Mouse (Mus musculus): Measurements from ENCODE around the gene Rtp1. TPM values are rescaled to one million over a fixed set of nuclear protein-coding genes. Genes with fewer than 3 reads are reported as not detected.

Rtp1 gene
- polyA plus RNA-seq, 1 experiment from 2014 or later = not detected

DNA sequence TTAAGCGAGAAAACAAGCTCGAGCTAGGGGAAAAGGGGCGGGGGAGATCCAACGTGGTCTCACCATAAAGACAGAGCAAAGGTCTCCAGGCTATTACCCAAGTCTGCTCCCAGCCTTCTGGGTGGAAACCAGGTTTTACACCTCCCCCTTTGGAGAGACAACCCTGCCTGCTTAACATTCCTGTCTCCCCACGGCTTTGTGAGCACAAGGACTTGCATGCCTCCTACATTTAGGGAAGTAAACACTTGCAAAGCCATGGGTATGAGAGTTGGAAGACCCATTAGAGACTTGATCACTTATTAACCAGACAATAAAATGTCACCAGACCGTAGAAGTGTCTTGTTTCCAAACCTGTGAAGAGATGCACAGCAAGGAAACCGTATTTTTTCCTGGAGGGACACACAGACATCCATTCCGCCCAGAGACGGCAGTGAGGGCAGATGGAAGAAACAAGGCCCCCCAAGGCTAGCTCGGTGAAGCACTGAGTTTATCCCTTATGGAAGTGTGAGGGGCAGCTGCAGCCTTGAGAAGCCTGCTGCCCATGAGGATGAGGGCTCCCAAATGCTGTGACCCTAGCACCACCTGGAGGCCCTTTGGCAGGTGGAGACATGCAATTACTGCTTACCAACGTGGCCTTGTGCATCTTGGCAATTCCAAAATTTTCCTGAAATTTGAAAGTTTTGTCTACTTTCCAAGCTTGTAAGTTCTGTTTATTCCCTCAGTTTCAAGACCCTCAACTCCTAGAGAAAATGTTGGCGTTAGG lies 8.7 kb downstream of the Rtp1 start:
- Histone ChIP-seq H3K27ac (replicated peaks; ENCODE audit: low read depth, low read length) (no peak overlapping the region), H3K4me3 (ENCODE audit: low read depth, low read length) (no peak overlapping the region), H3K4me1 (ENCODE audit: control insufficient read depth, insufficient read depth, low read length) (no peaks in the 10 kb centered on the region), H3K36me3 (replicated peaks; ENCODE audit: control insufficient read depth, insufficient read depth, low read depth, low read length) (no peaks in the 10 kb centered on the region), H3K4me2 (ENCODE audit: low read depth, low read length) (no peak overlapping the region), H3K27me3 (ENCODE audit: control insufficient read depth, insufficient read depth, low read length) (no peaks in the 10 kb centered on the region), H3K9me3 (replicated peaks; ENCODE audit: control insufficient read depth, low read length) (no peaks in the 10 kb centered on the region), H3K9ac (replicated peaks; ENCODE audit: low read length) (no peak overlapping the region)
- ATAC-seq (replicated peaks; ENCODE audit: insufficient number of reproducible peaks, low FRiP score, low TSS enrichment, low read depth) (no peak), DNase-seq (ENCODE audit: low spot score) (no peak)
- 72% methylated on average over 12 of the region's 12 CpGs for WGBS

DNA sequence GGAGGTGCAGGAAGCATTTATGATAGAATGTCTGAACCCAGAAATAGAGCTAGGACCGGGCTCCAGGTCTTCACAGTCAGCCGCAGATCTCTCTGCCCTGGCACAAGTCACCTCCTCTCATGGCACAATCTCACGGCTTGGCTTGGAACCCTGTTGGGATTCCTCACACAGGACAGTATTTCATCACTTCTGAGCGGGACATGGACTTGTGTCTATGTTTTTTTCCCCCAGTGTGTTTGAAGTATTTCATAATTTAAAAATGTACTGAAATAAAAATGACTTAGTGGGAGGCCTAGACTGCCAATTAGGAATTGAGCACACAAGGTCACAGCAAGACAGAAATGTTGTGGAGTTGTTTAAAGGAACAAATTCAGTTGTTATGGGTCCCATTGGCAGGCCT lies 15.3 kb downstream of the Rtp1 start:
- H3K4me1 ChIP-seq (ENCODE audit: control insufficient read depth, insufficient read depth, low read length) = no peaks in the 10 kb centered on the region
- ATAC-seq (replicated peaks; ENCODE audit: insufficient number of reproducible peaks, low FRiP score, low TSS enrichment, low read depth) (no peak), DNase-seq (ENCODE audit: low spot score) (no peak)

DNA sequence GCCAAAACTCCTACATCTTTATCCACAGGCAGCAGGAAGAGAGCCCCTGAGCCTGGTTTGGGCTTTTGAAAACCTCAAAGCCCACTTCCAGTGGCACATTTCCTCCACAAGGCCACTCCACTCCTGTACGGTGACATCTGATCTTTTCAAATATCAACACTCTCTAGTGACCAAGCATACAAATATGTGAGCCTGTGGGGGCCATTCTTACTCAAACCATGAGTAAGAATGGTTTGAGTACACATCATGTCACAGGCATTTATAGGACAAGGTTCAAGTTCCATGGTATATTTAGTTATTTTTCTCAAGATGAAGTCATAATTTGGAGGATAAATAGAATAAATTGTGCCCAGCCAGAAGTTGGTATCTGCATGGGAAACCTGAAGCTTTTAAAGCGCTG lies 21.0 kb downstream of the Rtp1 start:
- Histone ChIP-seq H3K9me3 (replicated peaks; ENCODE audit: control insufficient read depth, low read length) (no peaks in the 10 kb centered on the region), H3K36me3 (replicated peaks; ENCODE audit: control insufficient read depth, insufficient read depth, low read depth, low read length) (no peaks in the 10 kb centered on the region), H3K27me3 (ENCODE audit: control insufficient read depth, insufficient read depth, low read length) (no peaks in the 10 kb centered on the region), H3K4me2 (ENCODE audit: low read depth, low read length) (no peak overlapping the region), H3K27ac (replicated peaks; ENCODE audit: low read depth, low read length) (no peak overlapping the region), H3K4me3 (ENCODE audit: low read depth, low read length) (no peak overlapping the region), H3K4me1 (ENCODE audit: control insufficient read depth, insufficient read depth, low read length) (no peaks in the 10 kb centered on the region), H3K9ac (replicated peaks; ENCODE audit: low read length) (no peak overlapping the region)
- DNase-seq (ENCODE audit: low spot score) (no peak), ATAC-seq (replicated peaks; ENCODE audit: insufficient number of reproducible peaks, low FRiP score, low TSS enrichment, low read depth) (no peak)
- WGBS = 85% methylated on average over 2 of the region's 2 CpGs

More for the DNA sequence above, 15.3 kb downstream of the Rtp1 start:
- no peaks in the 10 kb centered on the region for H3K36me3 ChIP-seq (replicated peaks; ENCODE audit: control insufficient read depth, insufficient read depth, low read depth, low read length)
- H3K9ac ChIP-seq (replicated peaks; ENCODE audit: low read length) = no peak overlapping the region
- H3K9me3 ChIP-seq (replicated peaks; ENCODE audit: control insufficient read depth, low read length) = no peaks in the 10 kb centered on the region
- no peaks in the 10 kb centered on the region for H3K27me3 ChIP-seq (ENCODE audit: control insufficient read depth, insufficient read depth, low read length)
- H3K27ac ChIP-seq (replicated peaks; ENCODE audit: low read depth, low read length) = no peak overlapping the region
- no peak overlapping the region for H3K4me3 ChIP-seq (ENCODE audit: low read depth, low read length)
- 95% methylated on average over 4 of the region's 4 CpGs for WGBS
- no peak overlapping the region for H3K4me2 ChIP-seq (ENCODE audit: low read depth, low read length)

DNA sequence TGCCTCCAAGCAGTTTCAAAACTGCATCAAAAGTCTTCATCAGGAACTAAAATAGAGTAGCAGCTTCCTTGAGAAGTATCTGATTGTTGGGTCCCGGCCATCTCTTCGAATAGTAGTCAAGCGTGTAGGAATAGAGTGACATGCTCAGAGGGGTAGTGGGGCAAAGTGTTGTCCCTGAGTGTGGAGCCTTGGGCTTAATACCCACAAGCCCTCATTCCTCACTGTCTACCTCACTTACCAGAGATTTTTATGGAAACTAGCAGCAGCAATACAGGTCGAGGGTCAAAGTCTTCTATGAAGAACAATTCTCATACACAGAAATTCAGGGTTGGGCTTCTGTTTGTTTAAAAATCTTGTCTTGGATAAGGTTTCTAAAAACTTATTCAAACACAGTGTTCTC lies 21.9 kb downstream of the Rtp1 start:
- Histone ChIP-seq H3K4me1 (ENCODE audit: control insufficient read depth, insufficient read depth, low read length) (no peaks in the 10 kb centered on the region), H3K27ac (replicated peaks; ENCODE audit: low read depth, low read length) (no peak overlapping the region), H3K36me3 (replicated peaks; ENCODE audit: control insufficient read depth, insufficient read depth, low read depth, low read length) (no peaks in the 10 kb centered on the region), H3K4me3 (ENCODE audit: low read depth, low read length) (no peak overlapping the region), H3K9ac (replicated peaks; ENCODE audit: low read length) (no peak overlapping the region), H3K27me3 (ENCODE audit: control insufficient read depth, insufficient read depth, low read length) (no peaks in the 10 kb centered on the region), H3K9me3 (replicated peaks; ENCODE audit: control insufficient read depth, low read length) (no peaks in the 10 kb centered on the region), H3K4me2 (ENCODE audit: low read depth, low read length) (no peak overlapping the region)
- WGBS = 86% methylated on average over 4 of the region's 4 CpGs
- ATAC-seq (replicated peaks; ENCODE audit: insufficient number of reproducible peaks, low FRiP score, low TSS enrichment, low read depth) (no peak), DNase-seq (ENCODE audit: low spot score) (no peak)

DNA sequence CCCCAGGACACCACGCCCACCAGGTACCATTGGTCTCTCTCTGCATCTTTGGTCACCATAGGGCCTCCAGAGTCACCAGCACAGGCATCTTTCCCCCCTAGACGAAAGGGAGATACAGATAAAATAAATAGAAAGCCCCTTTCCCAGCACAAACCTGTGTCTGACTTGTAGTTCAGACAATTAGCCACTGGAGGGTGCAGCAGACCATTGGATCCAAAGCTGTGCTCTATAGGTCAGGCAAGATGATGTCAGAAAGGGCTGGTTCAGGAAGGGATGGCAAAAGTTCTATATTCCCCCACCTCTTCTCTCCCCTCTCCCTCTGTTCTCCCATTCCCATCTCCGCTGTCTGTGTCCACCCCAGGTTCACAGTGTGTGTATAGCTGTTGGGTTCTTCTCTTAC lies 23.5 kb downstream of the Rtp1 start:
- H3K27ac ChIP-seq (replicated peaks; ENCODE audit: low read depth, low read length) = no peak overlapping the region
- no peak overlapping the region for H3K9ac ChIP-seq (replicated peaks; ENCODE audit: low read length)
- WGBS = 21% methylated on average over 3 of the region's 3 CpGs

DNA sequence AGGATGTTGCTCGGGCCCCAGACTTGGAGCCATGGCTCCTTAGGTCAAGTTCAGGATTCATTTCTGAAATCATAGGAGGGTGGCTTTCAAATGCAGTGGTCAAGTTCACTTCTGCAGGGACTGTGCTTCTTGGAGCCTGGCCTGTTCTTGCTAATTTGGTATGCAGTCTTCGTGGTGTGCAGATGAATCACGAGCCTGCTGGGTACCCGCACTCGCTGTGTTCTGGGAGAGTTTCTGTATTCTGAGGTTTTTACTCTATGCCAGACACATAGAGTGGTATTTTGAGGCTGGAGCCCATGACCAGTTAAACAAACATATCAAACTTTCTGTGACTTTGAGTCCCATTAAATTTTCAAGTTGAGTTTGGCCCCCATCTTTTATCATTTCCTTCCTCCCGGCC lies 25.4 kb downstream of the Rtp1 start:
- H3K4me1 ChIP-seq (ENCODE audit: control insufficient read depth, insufficient read depth, low read length) = no peaks in the 10 kb centered on the region
- DNase-seq (ENCODE audit: low spot score) (no peak), ATAC-seq (replicated peaks; ENCODE audit: insufficient number of reproducible peaks, low FRiP score, low TSS enrichment, low read depth) (no peak)
- no peak overlapping the region for H3K9ac ChIP-seq (replicated peaks; ENCODE audit: low read length)
- no peaks in the 10 kb centered on the region for H3K27me3 ChIP-seq (ENCODE audit: control insufficient read depth, insufficient read depth, low read length)
- no peaks in the 10 kb centered on the region for H3K9me3 ChIP-seq (replicated peaks; ENCODE audit: control insufficient read depth, low read length)
- no peak overlapping the region for H3K4me2 ChIP-seq (ENCODE audit: low read depth, low read length)
- H3K36me3 ChIP-seq (replicated peaks; ENCODE audit: control insufficient read depth, insufficient read depth, low read depth, low read length) = no peaks in the 10 kb centered on the region
- no peak overlapping the region for H3K4me3 ChIP-seq (ENCODE audit: low read depth, low read length)
- no peak overlapping the region for H3K27ac ChIP-seq (replicated peaks; ENCODE audit: low read depth, low read length)
- 76% methylated on average over 6 of the region's 6 CpGs for WGBS

More for the DNA sequence above, 23.5 kb downstream of the Rtp1 start:
- Histone ChIP-seq H3K27me3 (ENCODE audit: control insufficient read depth, insufficient read depth, low read length) (no peaks in the 10 kb centered on the region), H3K9me3 (replicated peaks; ENCODE audit: control insufficient read depth, low read length) (no peaks in the 10 kb centered on the region), H3K4me3 (ENCODE audit: low read depth, low read length) (no peak overlapping the region), H3K36me3 (replicated peaks; ENCODE audit: control insufficient read depth, insufficient read depth, low read depth, low read length) (no peaks in the 10 kb centered on the region), H3K4me2 (ENCODE audit: low read depth, low read length) (no peak overlapping the region), H3K4me1 (ENCODE audit: control insufficient read depth, insufficient read depth, low read length) (no peaks in the 10 kb centered on the region)
- ATAC-seq (replicated peaks; ENCODE audit: insufficient number of reproducible peaks, low FRiP score, low TSS enrichment, low read depth) (0 out of 2 replicates have a peak, but pooled peaks have one; percentile 52), DNase-seq (ENCODE audit: low spot score) (peak; percentile 80)

DNA sequence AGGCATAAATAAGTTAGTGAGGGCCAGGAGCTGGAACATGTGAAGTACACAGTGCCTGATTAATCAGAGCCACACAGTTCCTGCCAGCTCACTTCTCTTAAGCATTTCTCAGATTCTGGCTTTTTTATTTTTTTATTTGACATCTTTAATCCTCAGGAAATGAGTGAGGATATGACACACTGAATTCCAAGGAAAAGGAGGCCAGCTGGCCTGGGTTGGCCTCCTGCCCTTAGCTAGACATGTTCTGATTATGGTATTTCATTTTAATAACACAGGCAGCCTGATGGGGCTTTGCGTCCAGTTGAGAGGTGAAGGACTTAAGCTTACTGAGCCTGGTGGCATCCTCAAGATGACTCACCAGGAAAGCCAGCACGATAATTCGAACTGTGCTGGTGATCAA lies 27.6 kb downstream of the Rtp1 start:
- DNase-seq (ENCODE audit: low spot score) (no peak), ATAC-seq (replicated peaks; ENCODE audit: insufficient number of reproducible peaks, low FRiP score, low TSS enrichment, low read depth) (no peak)
- 78% methylated on average over 3 of the region's 3 CpGs for WGBS
- Histone ChIP-seq H3K27me3 (ENCODE audit: control insufficient read depth, insufficient read depth, low read length) (no peaks in the 10 kb centered on the region), H3K4me1 (ENCODE audit: control insufficient read depth, insufficient read depth, low read length) (no peaks in the 10 kb centered on the region), H3K9ac (replicated peaks; ENCODE audit: low read length) (no peak overlapping the region), H3K4me2 (ENCODE audit: low read depth, low read length) (no peak overlapping the region), H3K9me3 (replicated peaks; ENCODE audit: control insufficient read depth, low read length) (no peaks in the 10 kb centered on the region), H3K27ac (replicated peaks; ENCODE audit: low read depth, low read length) (no peak overlapping the region), H3K36me3 (replicated peaks; ENCODE audit: control insufficient read depth, insufficient read depth, low read depth, low read length) (no peaks in the 10 kb centered on the region), H3K4me3 (ENCODE audit: low read depth, low read length) (no peak overlapping the region)

DNA sequence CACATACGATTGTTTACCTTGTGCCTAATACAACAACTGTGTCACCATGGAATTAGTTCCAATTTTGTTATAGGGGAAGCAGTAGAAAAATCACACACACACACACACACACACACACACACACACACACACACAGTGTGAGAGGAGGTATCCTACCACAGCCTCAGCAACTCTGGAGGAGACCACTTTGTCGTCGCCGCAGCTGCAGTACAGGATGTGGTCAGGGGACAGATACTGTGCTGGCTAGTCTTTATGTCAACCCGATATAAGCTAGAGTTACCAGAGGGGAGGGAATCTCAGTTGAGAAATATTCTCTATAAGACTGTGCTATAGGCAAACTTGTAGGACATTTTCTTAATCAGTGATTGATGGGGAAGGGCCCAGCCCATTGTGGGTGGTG lies 28.4 kb downstream of the Rtp1 start:
- 85% methylated on average over 5 of the region's 5 CpGs for WGBS
- no peaks in the 10 kb centered on the region for H3K36me3 ChIP-seq (replicated peaks; ENCODE audit: control insufficient read depth, insufficient read depth, low read depth, low read length)
- no peaks in the 10 kb centered on the region for H3K4me1 ChIP-seq (ENCODE audit: control insufficient read depth, insufficient read depth, low read length)
- ATAC-seq (replicated peaks; ENCODE audit: insufficient number of reproducible peaks, low FRiP score, low TSS enrichment, low read depth) (no peak), DNase-seq (ENCODE audit: low spot score) (no peak)
- H3K27me3 ChIP-seq (ENCODE audit: control insufficient read depth, insufficient read depth, low read length) = no peaks in the 10 kb centered on the region
- no peak overlapping the region for H3K27ac ChIP-seq (replicated peaks; ENCODE audit: low read depth, low read length)
- no peaks in the 10 kb centered on the region for H3K9me3 ChIP-seq (replicated peaks; ENCODE audit: control insufficient read depth, low read length)
- no peak overlapping the region for H3K4me3 ChIP-seq (ENCODE audit: low read depth, low read length)
- H3K4me2 ChIP-seq (ENCODE audit: low read depth, low read length) = no peak overlapping the region
- H3K9ac ChIP-seq (replicated peaks; ENCODE audit: low read length) = no peak overlapping the region

All from embryonic facial prominence, embryonic 11.5 days (tissue).